Mouse (Mus musculus) lung, postnatal 0 days (tissue): ENCODE measurements at regions not wholly inside any gene's neighbourhood (a gene's known extent, or its start where the extent isn't known, plus 50 kb on each side); places are given as distances from the start of the nearest gene placed in this dataset.

Source experiments
- CTCF ChIP-seq: IDR thresholded peaks from 2 replicates; pipeline ENCODE4 v1.5.1; 2016; ENCODE audit warnings: antibody characterized with exemption, mild to moderate bottlenecking
- EP300 ChIP-seq: IDR thresholded peaks from 2 replicates; pipeline ENCODE4 v1.6.1; 2016; ENCODE audit warnings: antibody characterized with exemption, mild to moderate bottlenecking, control low read depth

DNA sequence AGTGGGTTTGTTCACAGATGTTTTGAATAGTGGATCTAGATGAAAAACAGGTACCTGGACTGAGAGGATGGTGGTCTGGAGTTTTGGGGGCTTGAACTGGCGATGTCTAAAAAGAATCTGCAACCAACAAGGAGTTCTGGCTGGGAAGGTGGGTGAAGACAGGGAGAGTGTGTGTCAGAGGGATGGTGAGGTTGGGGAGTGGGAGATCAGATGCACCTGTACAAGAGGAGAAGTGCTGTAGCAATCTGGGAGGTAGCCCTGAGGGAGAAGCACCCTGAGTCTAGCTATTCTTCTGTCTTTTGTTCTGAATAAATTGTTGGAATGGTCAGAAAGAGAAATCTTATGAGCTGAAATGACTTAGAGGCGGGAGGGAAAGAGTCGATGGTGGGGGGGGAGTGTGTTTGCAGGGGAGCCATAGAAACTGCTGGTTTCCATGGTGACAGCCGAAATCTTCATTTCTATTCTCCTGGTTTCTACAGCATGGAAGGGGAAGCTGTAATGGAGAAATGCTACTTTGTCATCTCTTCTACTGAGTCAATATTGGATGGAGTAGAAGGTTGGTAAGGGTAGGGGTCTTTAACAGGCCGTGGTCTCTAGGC, 75.1 kb upstream of the Calcoco1 start:
- TF ChIP-seq CTCF, result no peak
- no peak for TF ChIP-seq EP300
